Mouse (Mus musculus) MEL (cell line): ENCODE results near the gene Krt222. TPM values are rescaled to one million over a fixed set of nuclear protein-coding genes. Genes with fewer than 3 reads are reported as not detected.

Experiments used
- DNase-seq: peaks from one replicate; pipeline ENCODE4 v3.0.0; 2011; ENCODE audit warnings: low read depth, low spot score
- H3K27ac ChIP-seq: 2 replicates; pipeline ENCODE4 v1.5.1; 2012; ENCODE audit warnings: low read depth, mild to moderate bottlenecking, control low read depth, low read length, moderate library complexity; ENCODE audit not compliant: control insufficient read depth
- H3K27me3 ChIP-seq, 2 experiments: fragments of 150-350 bp in 1 of 2; sonication (generic) in 1 of 2; 2 replicates each; pipeline ENCODE4 v1.6.1; 2012; ENCODE audit warnings: low read length in 2 of 2, mild to moderate bottlenecking in 2 of 2, improper control_type of control experiment in 1 of 2, moderate library complexity in 1 of 2; ENCODE audit not compliant: insufficient read depth in 2 of 2, control insufficient read depth in 1 of 2
- H3K36me3 ChIP-seq, 2 experiments: 2 replicates each; pipeline ENCODE4 v1.6.1; 2012 to 2014; ENCODE audit warnings: low read length in 2 of 2, improper control_type of control experiment in 1 of 2, inconsistent platforms in 1 of 2, mild to moderate bottlenecking in 1 of 2; ENCODE audit not compliant: insufficient read depth in 2 of 2, control insufficient read depth in 1 of 2
- H3K4me1 ChIP-seq, 2 experiments: fragments of 150-350 bp in 1 of 2; sonication (generic) in 1 of 2; 2 replicates each; pipeline ENCODE4 v1.6.1; 2012; ENCODE audit warnings: low read length in 2 of 2, improper control_type of control experiment in 1 of 2, mild to moderate bottlenecking in 1 of 2; ENCODE audit not compliant: insufficient read depth in 2 of 2, control insufficient read depth in 1 of 2
- H3K4me3 ChIP-seq, 2 experiments: fragments of 150-350 bp in 1 of 2; sonication (generic) in 1 of 2; 2 replicates each; pipeline ENCODE4 v1.5.1; 2012; ENCODE audit warnings: low read depth in 2 of 2, low read length in 2 of 2, mild to moderate bottlenecking in 2 of 2, moderate library complexity in 2 of 2, control low read depth in 1 of 2, improper control_type of control experiment in 1 of 2; ENCODE audit not compliant: control insufficient read depth in 1 of 2, insufficient read depth in 1 of 2
- H3K79me2 ChIP-seq: 2 replicates; pipeline ENCODE4 v1.6.1; 2012; ENCODE audit warnings: mild to moderate bottlenecking, low read length, moderate library complexity; ENCODE audit not compliant: control insufficient read depth, poor library complexity, insufficient read depth
- H3K9ac ChIP-seq: 2 replicates; pipeline ENCODE4 v1.6.1; 2012; ENCODE audit warnings: low read depth, mild to moderate bottlenecking, control low read depth, low read length, moderate library complexity; ENCODE audit not compliant: control insufficient read depth, poor library complexity, severe bottlenecking
- H3K9me3 ChIP-seq: fragments of 150-350 bp; sonication (generic); replicated peaks from 2 replicates; pipeline ENCODE4 v1.6.1; 2012; ENCODE audit warnings: mild to moderate bottlenecking, low read length, improper control_type of control experiment, moderate library complexity; ENCODE audit not compliant: insufficient read depth
- BHLHE40 ChIP-seq: IDR thresholded peaks from 2 replicates; pipeline ENCODE4 v1.6.1; 2012; ENCODE audit warnings: low read depth, mild to moderate bottlenecking, inconsistent platforms, low read length, improper control_type of control experiment, borderline replicate concordance
- E2F4 ChIP-seq: IDR thresholded peaks from 2 replicates; pipeline ENCODE4 v1.6.1; 2011; ENCODE audit warnings: low read depth, low read length, improper control_type of control experiment, borderline replicate concordance
- EP300 ChIP-seq, 2 experiments: IDR thresholded peaks; 2 replicates each; pipeline ENCODE4 v1.6.1; 2011; ENCODE audit warnings: improper control_type of control experiment in 2 of 2, low read length in 2 of 2, low read depth in 1 of 2, mild to moderate bottlenecking in 1 of 2
- ETS1 ChIP-seq: IDR thresholded peaks from 2 replicates; pipeline ENCODE4 v1.6.1; 2012; ENCODE audit warnings: low read depth, mild to moderate bottlenecking, inconsistent platforms, low read length, improper control_type of control experiment, moderate library complexity
- MAFK ChIP-seq: IDR thresholded peaks from 2 replicates; pipeline ENCODE4 v1.6.1; 2011; ENCODE audit warnings: low read depth, mild to moderate bottlenecking, low read length, improper control_type of control experiment, borderline replicate concordance
- MAX ChIP-seq: IDR thresholded peaks from 2 replicates; pipeline ENCODE4 v1.6.1; 2011; ENCODE audit warnings: low read length, improper control_type of control experiment
- MAZ ChIP-seq: IDR thresholded peaks from 2 replicates; pipeline ENCODE4 v1.6.1; 2012; ENCODE audit warnings: low read depth, mild to moderate bottlenecking, inconsistent platforms, low read length, improper control_type of control experiment
- MEF2A ChIP-seq: IDR thresholded peaks from 2 replicates; pipeline ENCODE4 v1.6.1; 2014; ENCODE audit warnings: low read depth, mild to moderate bottlenecking, inconsistent platforms, low read length, improper control_type of control experiment; ENCODE audit not compliant: poor library complexity, insufficient replicate concordance, severe bottlenecking; ENCODE audit errors: extremely low read depth
- MXI1 ChIP-seq: IDR thresholded peaks from 2 replicates; pipeline ENCODE4 v1.6.1; 2011; ENCODE audit warnings: mild to moderate bottlenecking, low read depth, low read length, improper control_type of control experiment
- MYB ChIP-seq: IDR thresholded peaks from 2 replicates; pipeline ENCODE4 v1.6.1; 2011; ENCODE audit warnings: mild to moderate bottlenecking, low read depth, low read length, improper control_type of control experiment
- NELFE ChIP-seq: IDR thresholded peaks from 2 replicates; pipeline ENCODE4 v1.6.1; 2011; ENCODE audit warnings: low read depth, low read length, improper control_type of control experiment
- NRF1 ChIP-seq: IDR thresholded peaks from 2 replicates; pipeline ENCODE4 v1.6.1; 2014; ENCODE audit warnings: low read depth, mild to moderate bottlenecking, inconsistent platforms, low read length, improper control_type of control experiment, moderate library complexity; ENCODE audit not compliant: poor library complexity, insufficient read depth, severe bottlenecking
- POLR2AphosphoS2 ChIP-seq: IDR thresholded peaks from 2 replicates; pipeline ENCODE4 v1.6.1; 2011; ENCODE audit warnings: low read length, improper control_type of control experiment
- RAD21 ChIP-seq: IDR thresholded peaks from 2 replicates; pipeline ENCODE4 v1.6.1; 2011; ENCODE audit warnings: mild to moderate bottlenecking, low read depth, low read length, improper control_type of control experiment
- SIN3A ChIP-seq: IDR thresholded peaks from 2 replicates; pipeline ENCODE4 v1.6.1; 2012; ENCODE audit warnings: low read length, improper control_type of control experiment, inconsistent platforms
- SMC3 ChIP-seq: IDR thresholded peaks from 2 replicates; pipeline ENCODE4 v1.6.1; 2011; ENCODE audit warnings: low read depth, low read length, improper control_type of control experiment
- TCF12 ChIP-seq: IDR thresholded peaks from 2 replicates; pipeline ENCODE4 v1.6.1; 2014; ENCODE audit warnings: low read depth, mild to moderate bottlenecking, inconsistent platforms, low read length, improper control_type of control experiment, moderate library complexity
- USF1 ChIP-seq: IDR thresholded peaks from 2 replicates; pipeline ENCODE4 v1.6.1; 2014; ENCODE audit warnings: low read depth, mild to moderate bottlenecking, inconsistent platforms, low read length, improper control_type of control experiment, moderate library complexity
- ZC3H11A ChIP-seq: IDR thresholded peaks from 2 replicates; pipeline ENCODE4 v1.6.1; 2012; ENCODE audit warnings: low read depth, mild to moderate bottlenecking, inconsistent platforms, low read length, improper control_type of control experiment
- ZKSCAN1 ChIP-seq: IDR thresholded peaks from 2 replicates; pipeline ENCODE4 v1.6.1; 2012; ENCODE audit warnings: low read depth, mild to moderate bottlenecking, inconsistent platforms, low read length, improper control_type of control experiment, moderate library complexity
- polyA plus RNA-seq, 2 experiments: library from polyadenylated mRNA; stranded (reverse) in 1 of 2; unstranded in 1 of 2; fragments of >175 nt in 1 of 2; fragments of >200 nt in 1 of 2; gene quantifications; 2 replicates each; pipeline versions ENCODE4 v1.2.1 to v1.2.4; 2012; ENCODE audit warnings: low replicate concordance in 2 of 2, low read depth in 1 of 2; ENCODE audit not compliant: insufficient read length in 2 of 2, insufficient read depth in 1 of 2, missing spikeins in 1 of 2
- total RNA-seq: library from RNA; depleted of rRNA; stranded (reverse); fragments of 300-350 nt; gene quantifications from 2 replicates; pipeline ENCODE4 v1.2.3, GENCODE M21; 2012

Krt222 gene
- total and polyA plus RNA-seq, 3 experiments: 0.07 TPM; not detected in 2

GRCm38 (mm10) chr11:99276786-99277185 is 32.9 kb upstream of the Krt222 start:
- DNase-seq: no peak
- Histone ChIP-seq H3K4me1 (no peaks in the 10 kb centered on the region), H3K27me3 (peaks cover 9% of the 10 kb centered on the region in 2 experiments), H3K9me3 (no peaks in the 10 kb centered on the region), H3K79me2 (no peaks in the 10 kb centered on the region), H3K27ac (no peak overlapping the region), H3K36me3 (no peaks in the 10 kb centered on the region), H3K9ac (no peak overlapping the region), H3K4me3 (no peak overlapping the region)
- TF ChIP-seq USF1 (no peak), BHLHE40 (no peak), SMC3 (no peak), ZKSCAN1 (no peak), MAX (no peak), MXI1 (no peak), RAD21 (no peak)

- Histone ChIP-seq H3K27me3 (peaks cover 11 to 13% of the 10 kb centered on the region in 2 experiments), H3K79me2 (no peaks in the 10 kb centered on the region), H3K27ac (no peak overlapping the region), H3K9ac (no peak overlapping the region), H3K9me3 (no peaks in the 10 kb centered on the region), H3K4me1 (no peaks in the 10 kb centered on the region), H3K4me3 (no peak overlapping the region), H3K36me3 (no peaks in the 10 kb centered on the region)
- no peak for DNase-seq
- no peak for TF ChIP-seq NELFE
- no peak for TF ChIP-seq NRF1
- TF ChIP-seq MAX: no peak
- no peak for TF ChIP-seq MEF2A
- no peak for TF ChIP-seq MYB
- no peak for TF ChIP-seq MAZ
- TF ChIP-seq POLR2AphosphoS2: no peak
- no peak for TF ChIP-seq TCF12
- no peak for TF ChIP-seq ZC3H11A
- TF ChIP-seq ETS1: no peak
- no peak for TF ChIP-seq SIN3A
- TF ChIP-seq EP300 (IDR thresholded peaks at IDR 0.05; ENCODE audit: low read depth in 1 of 2, low read length in 2 of 2): no peak
- no peak for TF ChIP-seq BHLHE40
- TF ChIP-seq E2F4: no peak
- TF ChIP-seq MAFK: no peak
- TF ChIP-seq, all 39 proteins: peak for 0
Observed at GRCm38 (mm10) chr11:99275624-99276023, 31.7 kb upstream of the Krt222 start.
